Mouse (Mus musculus) hindbrain, embryonic 14.5 days (tissue): Measurements from ENCODE around the gene Bzw1. TPM values are rescaled to one million over a fixed set of nuclear protein-coding genes. Genes with fewer than 3 reads are reported as not detected.

Experiments
- ATAC-seq: fragments of 200-750 bp; cut with Nextera tagmentation; 2 replicates; pipeline ENCODE4 v1.8.0; 2017; ENCODE audit warnings: moderate number of reproducible peaks, mild to moderate bottlenecking, moderate TSS enrichment, moderate library complexity; ENCODE audit not compliant: low FRiP score
- DNase-seq: peaks from one replicate; pipeline ENCODE4 v3.0.0-alpha.2; 2015; ENCODE audit warnings: low spot score
- H3K27ac ChIP-seq: fragments of 300-500 bp; sonication (generic); 2 replicates; pipeline ENCODE4 v1.5.1; 2014; ENCODE audit warnings: mild to moderate bottlenecking, moderate library complexity
- H3K27me3 ChIP-seq: fragments of 300-500 bp; sonication (generic); 2 replicates; pipeline ENCODE4 v1.6.1; 2014; ENCODE audit warnings: mild to moderate bottlenecking, low read length, mixed read lengths; ENCODE audit not compliant: control insufficient read depth, insufficient read depth
- H3K36me3 ChIP-seq: fragments of 300-500 bp; sonication (generic); replicated peaks from 2 replicates; pipeline ENCODE4 v1.6.1; 2014; ENCODE audit not compliant: control insufficient read depth, insufficient read depth
- H3K4me1 ChIP-seq: fragments of 300-500 bp; sonication (generic); replicated peaks from 2 replicates; pipeline ENCODE4 v1.6.1; 2014; ENCODE audit warnings: antibody characterized with exemption, low read length, mixed read lengths; ENCODE audit not compliant: control insufficient read depth, insufficient read depth
- H3K4me2 ChIP-seq: fragments of 300-500 bp; sonication (generic); replicated peaks from 2 replicates; pipeline ENCODE4 v1.6.1; 2014; ENCODE audit warnings: mild to moderate bottlenecking, moderate library complexity
- H3K4me3 ChIP-seq: fragments of 300-500 bp; sonication (generic); replicated peaks from 2 replicates; pipeline ENCODE4 v1.5.1; 2014; ENCODE audit warnings: mild to moderate bottlenecking, low read length
- H3K9ac ChIP-seq: fragments of 300-500 bp; sonication (generic); 2 replicates; pipeline ENCODE4 v1.6.1; 2014
- H3K9me3 ChIP-seq: fragments of 300-500 bp; sonication (generic); 2 replicates; pipeline ENCODE4 v1.6.1; 2016; ENCODE audit warnings: low read length; ENCODE audit not compliant: control insufficient read depth
- WGBS: fragments of 180-500 bp; shearing (Covaris S2); extraction: QIAGEN DNeasy Blood & Tissue Kit; methylation state at CpG from one replicate; pipeline ENCODE4 v1.1.7; 2014; 5-methylcytosine and 5-hydroxymethylcytosine counted together
- polyA plus RNA-seq: library from polyadenylated mRNA; unstranded; fragments of >200 nt; fragmentation: Nextera tagmentation; extraction: Ambion mirVana; gene quantifications from 2 replicates; pipeline ENCODE4 v1.2.1, GENCODE M21; 2014

The Bzw1 gene
- polyA plus RNA-seq, 1 experiment from 2014 or later, result 372 TPM

DNA sequence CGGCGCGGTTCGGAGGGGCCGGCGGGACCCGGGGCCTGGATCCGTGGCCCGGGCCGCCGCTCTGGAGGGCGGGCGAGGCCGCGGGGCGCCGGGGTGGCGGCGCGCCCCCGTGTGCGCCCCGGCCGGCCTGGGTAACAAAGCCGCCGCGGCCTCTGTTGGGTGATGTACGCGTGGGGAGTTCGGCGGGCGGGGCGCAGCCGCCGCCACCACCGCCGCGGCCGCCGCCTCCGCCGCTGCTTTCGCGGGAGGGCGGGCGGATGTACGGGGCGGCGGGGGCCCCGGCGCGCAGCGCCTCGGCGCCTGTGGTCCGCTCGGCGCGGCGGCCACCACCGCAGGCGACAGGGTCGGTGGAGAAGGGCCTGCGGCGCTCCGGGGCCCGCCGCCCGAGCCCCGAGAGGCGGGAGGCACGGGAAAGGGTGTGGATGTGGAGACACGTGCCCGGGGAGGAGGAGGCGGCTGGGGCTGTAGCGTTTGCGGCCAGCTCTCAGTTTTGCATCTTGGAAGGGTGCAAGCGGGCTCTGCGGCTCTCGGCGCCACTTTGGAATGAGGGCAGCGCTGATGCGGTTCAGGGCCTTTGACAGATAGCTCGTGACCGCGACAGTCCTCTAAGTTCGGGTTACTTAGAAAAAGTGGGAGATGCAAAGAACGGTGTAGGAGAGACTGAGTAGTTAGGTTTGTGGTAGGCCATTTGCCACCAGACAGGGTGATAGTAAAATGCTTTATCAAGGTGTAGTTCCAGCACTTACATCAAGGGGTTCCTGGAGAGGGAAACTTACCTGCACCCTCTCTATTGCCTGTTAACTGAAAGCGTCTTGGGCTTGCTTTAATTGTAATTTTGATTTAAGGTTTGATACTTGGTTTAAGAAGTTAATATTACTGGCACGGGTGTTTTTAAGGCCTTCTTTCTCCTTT is 842 bp downstream of the Bzw1 start:
- Histone ChIP-seq H3K27me3 (no peaks in the 10 kb centered on the region), H3K4me3 (peak overlapping the region; percentile 94), H3K4me1 (peaks cover 17% of the 10 kb centered on the region), H3K4me2 (peak overlapping the region; percentile 60), H3K9ac (peak overlapping the region; percentile 98), H3K27ac (peak overlapping the region; percentile 100), H3K9me3 (no peaks in the 10 kb centered on the region), H3K36me3 (peaks cover 41% of the 10 kb centered on the region)
- DNase-seq (no peak), ATAC-seq (peak; percentile 65)
- WGBS, result 2% methylated on average over 62 of the region's 90 CpGs

DNA sequence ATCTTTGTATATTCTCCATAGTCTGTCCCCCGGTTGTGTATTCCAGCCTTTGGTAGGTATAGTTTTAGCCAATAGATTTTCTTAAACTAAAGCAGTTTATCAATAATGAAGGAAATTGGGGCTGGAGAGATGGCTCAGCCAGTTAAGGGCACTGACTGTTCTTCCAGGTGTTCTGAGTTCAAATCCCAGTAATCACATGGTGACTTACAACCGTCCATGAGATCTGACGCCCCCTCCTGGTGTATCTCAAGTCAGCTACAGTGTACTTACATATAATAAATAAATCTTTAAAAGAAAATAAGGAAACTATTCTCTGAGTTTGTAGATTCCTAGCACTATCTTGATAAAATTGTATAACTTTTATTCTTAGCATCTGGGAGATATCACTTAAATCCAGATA is 2.6 kb downstream of the Bzw1 start:
- no peaks in the 10 kb centered on the region for H3K27me3 ChIP-seq
- no peak for ATAC-seq
- 95% methylated on average over 3 of the region's 3 CpGs for WGBS

DNA sequence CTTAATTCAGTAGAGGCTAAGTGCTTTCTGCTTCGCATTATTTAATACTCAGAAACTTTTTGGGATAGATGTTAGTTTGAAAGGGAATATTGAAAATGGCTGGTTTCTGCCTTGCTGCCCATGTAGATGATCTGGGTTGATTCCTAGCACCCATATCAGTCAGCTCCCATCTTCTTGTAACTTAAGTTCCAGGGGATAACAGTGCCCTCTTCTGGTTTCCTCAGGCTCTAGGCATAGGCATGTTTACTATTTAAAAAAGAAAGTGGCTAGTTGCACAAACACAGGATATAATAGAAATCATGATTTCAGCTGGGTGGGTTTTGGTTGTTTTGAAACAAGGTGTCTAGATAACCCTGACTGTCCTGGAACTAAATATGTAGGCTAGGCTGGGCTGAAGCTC is 3.5 kb downstream of the Bzw1 start:
- Histone ChIP-seq H3K4me1 (peaks cover 15% of the 10 kb centered on the region), H3K27ac (no peak overlapping the region), H3K4me3 (no peak overlapping the region), H3K36me3 (peaks cover 66% of the 10 kb centered on the region), H3K4me2 (no peak overlapping the region), H3K27me3 (no peaks in the 10 kb centered on the region), H3K9me3 (no peaks in the 10 kb centered on the region), H3K9ac (no peak overlapping the region)
- DNase-seq (no peak), ATAC-seq (no peak)
- WGBS, result 95% methylated on average over 1 of the region's 1 CpGs

More for the DNA sequence above, 2.6 kb downstream of the Bzw1 start:
- H3K27ac ChIP-seq, result no peak overlapping the region
- H3K4me2 ChIP-seq, result no peak overlapping the region
- DNase-seq, result no peak
- peaks cover 17% of the 10 kb centered on the region for H3K4me1 ChIP-seq
- H3K4me3 ChIP-seq, result no peak overlapping the region
- no peak overlapping the region for H3K9ac ChIP-seq
- no peaks in the 10 kb centered on the region for H3K9me3 ChIP-seq
- peaks cover 58% of the 10 kb centered on the region for H3K36me3 ChIP-seq

DNA sequence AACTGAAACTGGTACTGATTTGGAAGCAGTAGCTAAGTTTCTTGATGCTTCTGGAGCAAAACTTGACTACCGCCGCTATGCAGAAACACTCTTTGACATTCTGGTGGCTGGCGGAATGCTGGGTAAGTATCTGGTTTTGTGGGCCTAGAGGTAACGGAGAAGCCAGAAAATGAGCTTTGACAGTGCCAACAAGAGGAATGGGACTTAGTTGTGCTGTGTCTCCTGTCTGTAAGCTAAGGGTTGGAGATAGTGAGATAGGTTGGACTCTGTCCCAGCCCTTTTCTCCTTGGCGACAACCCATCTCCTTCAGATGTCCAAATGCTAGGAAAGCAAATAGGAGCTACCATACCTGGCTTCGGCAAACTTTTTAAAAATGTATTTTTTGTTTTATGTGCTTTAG is 5.0 kb downstream of the Bzw1 start:
- Histone ChIP-seq H3K9me3 (no peaks in the 10 kb centered on the region), H3K4me3 (no peak overlapping the region), H3K36me3 (peaks cover 82% of the 10 kb centered on the region), H3K4me1 (peaks cover 8% of the 10 kb centered on the region), H3K9ac (no peak overlapping the region), H3K27me3 (no peaks in the 10 kb centered on the region), H3K27ac (no peak overlapping the region), H3K4me2 (no peak overlapping the region)
- ATAC-seq (no peak), DNase-seq (no peak)
- WGBS, result 93% methylated on average over 6 of the region's 6 CpGs

DNA sequence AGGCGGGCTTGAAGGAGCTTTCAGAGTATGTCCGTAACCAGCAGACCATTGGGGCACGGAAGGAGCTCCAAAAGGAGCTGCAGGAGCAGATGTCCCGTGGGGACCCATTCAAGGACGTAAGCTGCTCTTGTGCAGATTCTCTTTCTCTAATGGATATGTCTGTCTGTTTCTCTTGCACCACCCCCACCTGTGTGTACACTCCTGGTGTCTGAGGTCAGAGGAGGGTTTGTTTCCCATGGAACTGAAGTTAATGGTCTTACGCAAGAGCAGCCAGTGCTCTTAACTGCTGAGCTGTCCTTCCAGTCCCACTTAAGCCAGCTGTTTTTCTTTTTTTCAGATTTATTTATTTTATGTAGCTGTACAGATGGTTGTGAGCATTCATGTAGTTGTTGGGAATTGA is 8.7 kb downstream of the Bzw1 start:
- no peak for ATAC-seq
- no peak overlapping the region for H3K9ac ChIP-seq

DNA sequence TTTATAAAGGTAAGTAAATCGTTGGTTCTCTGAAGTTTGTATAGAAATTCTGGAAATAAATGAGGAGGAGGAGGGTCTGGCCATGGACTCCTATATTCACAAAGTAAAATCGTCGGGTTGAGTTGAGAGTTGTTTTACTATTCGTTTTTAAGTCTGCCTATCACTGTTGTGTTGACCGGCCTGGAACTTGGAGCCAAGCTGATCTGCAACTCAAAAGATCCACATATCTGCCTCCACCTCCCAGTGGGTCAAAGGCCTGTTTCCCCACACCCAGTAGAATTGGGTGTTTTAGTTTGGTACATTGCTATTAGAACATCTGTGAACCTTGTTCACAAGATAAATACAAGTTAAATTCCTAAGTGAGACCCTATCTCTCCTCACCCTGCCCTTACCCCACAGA is 11.0 kb downstream of the Bzw1 start:
- Histone ChIP-seq H3K9me3 (no peaks in the 10 kb centered on the region), H3K27me3 (no peaks in the 10 kb centered on the region), H3K4me1 (no peaks in the 10 kb centered on the region), H3K9ac (no peak overlapping the region), H3K4me3 (no peak overlapping the region), H3K4me2 (no peak overlapping the region), H3K27ac (no peak overlapping the region), H3K36me3 (peaks cover 86% of the 10 kb centered on the region)
- 93% methylated on average over 5 of the region's 5 CpGs for WGBS
- DNase-seq, result no peak
- no peak for ATAC-seq

More for the DNA sequence above, 8.7 kb downstream of the Bzw1 start:
- H3K36me3 ChIP-seq, result peaks cover 96% of the 10 kb centered on the region
- 89% methylated on average over 6 of the region's 6 CpGs for WGBS
- H3K4me2 ChIP-seq, result no peak overlapping the region
- no peaks in the 10 kb centered on the region for H3K27me3 ChIP-seq
- H3K27ac ChIP-seq, result no peak overlapping the region
- DNase-seq, result no peak
- no peaks in the 10 kb centered on the region for H3K9me3 ChIP-seq
- no peak overlapping the region for H3K4me3 ChIP-seq
- H3K4me1 ChIP-seq, result no peaks in the 10 kb centered on the region

DNA sequence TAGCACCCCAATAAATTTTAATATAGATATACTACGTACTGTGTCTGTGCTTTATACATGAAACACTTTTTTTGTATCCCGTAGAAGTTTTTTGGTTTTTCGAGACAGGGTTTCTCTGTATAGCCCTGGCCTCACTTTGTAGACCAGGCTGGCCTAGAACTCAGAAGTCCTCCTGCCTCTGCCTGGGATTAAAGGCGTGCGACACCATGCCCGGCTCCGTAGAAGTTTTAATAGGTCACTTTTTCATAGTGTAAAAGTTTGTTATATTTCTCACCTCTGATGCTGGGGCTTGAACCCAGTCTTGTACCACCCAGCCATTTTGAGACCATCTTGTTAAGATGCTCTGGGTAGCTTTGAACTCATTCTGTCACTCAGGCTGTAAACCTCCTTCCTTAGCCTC is 14.6 kb downstream of the Bzw1 start:
- Histone ChIP-seq H3K4me2 (no peak overlapping the region), H3K9ac (no peak overlapping the region), H3K9me3 (no peaks in the 10 kb centered on the region), H3K27ac (no peak overlapping the region), H3K4me1 (no peaks in the 10 kb centered on the region), H3K27me3 (no peaks in the 10 kb centered on the region), H3K4me3 (no peak overlapping the region), H3K36me3 (peaks cover 87% of the 10 kb centered on the region)
- no peak for ATAC-seq
- 97% methylated on average over 7 of the region's 7 CpGs for WGBS
- DNase-seq, result no peak

DNA sequence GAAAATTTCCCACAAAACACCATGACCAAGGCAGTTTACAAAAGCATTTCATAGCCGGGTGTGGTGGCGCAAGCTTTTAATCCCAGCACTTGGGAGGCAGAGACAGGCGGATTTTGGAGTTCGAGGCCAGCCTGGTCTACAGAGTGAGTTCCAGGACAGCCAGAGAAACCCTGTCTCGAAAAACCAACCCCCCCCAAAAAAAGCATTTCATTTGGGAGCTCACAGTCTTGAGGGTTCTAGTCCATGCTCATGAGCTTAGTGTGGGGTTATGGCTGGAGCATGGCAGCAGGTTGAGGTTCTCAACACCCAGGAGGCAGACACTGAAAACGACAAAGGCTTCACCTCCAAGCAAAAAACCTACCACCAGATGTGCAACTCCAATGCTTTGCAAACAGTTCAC is 15.4 kb downstream of the Bzw1 start:
- DNase-seq, result no peak
- peaks cover 87% of the 10 kb centered on the region for H3K36me3 ChIP-seq
- H3K4me2 ChIP-seq, result no peak overlapping the region
- H3K4me3 ChIP-seq, result no peak overlapping the region
- ATAC-seq, result no peak
- H3K27me3 ChIP-seq, result no peaks in the 10 kb centered on the region
- WGBS, result 86% methylated on average over 6 of the region's 6 CpGs
- H3K9ac ChIP-seq, result no peak overlapping the region
- H3K27ac ChIP-seq, result no peak overlapping the region
- no peaks in the 10 kb centered on the region for H3K9me3 ChIP-seq
- no peaks in the 10 kb centered on the region for H3K4me1 ChIP-seq

DNA sequence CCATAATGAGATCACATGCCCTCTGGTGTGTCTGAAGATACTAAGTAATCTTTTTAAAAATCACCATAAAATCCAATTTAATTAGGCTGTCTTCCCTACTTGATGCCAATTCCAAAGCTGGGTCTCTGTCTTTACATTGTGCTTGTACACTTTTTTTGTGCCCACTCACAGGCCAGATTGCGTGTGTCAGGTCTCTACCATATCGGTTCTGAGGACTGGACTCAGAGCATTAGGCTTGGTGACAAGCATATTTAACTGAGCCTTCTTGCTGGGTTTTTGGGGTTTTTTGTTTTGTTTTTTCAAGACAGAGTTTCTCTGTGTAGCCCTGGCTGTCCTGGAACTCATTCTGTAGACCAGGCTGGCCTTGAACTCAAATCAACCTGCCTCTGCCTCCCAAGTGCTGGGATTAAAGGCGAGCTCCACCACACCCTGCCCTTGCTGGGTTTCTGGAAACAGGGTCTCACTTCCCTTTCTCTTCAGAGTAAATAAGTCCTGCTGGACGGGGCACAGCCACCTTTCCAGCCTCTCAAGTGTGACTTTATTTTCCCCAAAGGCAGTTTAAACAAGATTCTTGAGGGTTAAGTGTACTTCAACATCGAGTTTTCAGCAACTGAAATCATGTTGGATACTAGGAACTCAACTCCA is 17.0 kb downstream of the Bzw1 start:
- no peaks in the 10 kb centered on the region for H3K9me3 ChIP-seq
- no peak overlapping the region for H3K27ac ChIP-seq
- no peak overlapping the region for H3K4me3 ChIP-seq
- 92% methylated on average over 5 of the region's 5 CpGs for WGBS
- DNase-seq (no peak), ATAC-seq (0 out of 2 replicates have a peak, but pooled peaks have one; percentile 17)
- no peaks in the 10 kb centered on the region for H3K27me3 ChIP-seq
- H3K36me3 ChIP-seq, result peaks cover 87% of the 10 kb centered on the region
- H3K9ac ChIP-seq, result no peak overlapping the region
- H3K4me1 ChIP-seq, result no peaks in the 10 kb centered on the region
- no peak overlapping the region for H3K4me2 ChIP-seq
